Mouse (Mus musculus) E14TG2a.4 (cell line): ENCODE measurements around the gene 5530401A14Rik.

Experiments
- CTCF ChIP-seq: conservative IDR thresholded peaks from 2 replicates; pipeline ENCODE4 v1.5.1; 2014; ENCODE audit warnings: low read length
- NANOG ChIP-seq: IDR thresholded peaks from 2 replicates; pipeline ENCODE4 v1.6.1; 2014; ENCODE audit warnings: borderline replicate concordance, low read length, mixed read lengths
- POU5F1 ChIP-seq: IDR thresholded peaks from 2 replicates; pipeline ENCODE4 v1.6.1; 2014; ENCODE audit warnings: low read length, borderline replicate concordance

DNA sequence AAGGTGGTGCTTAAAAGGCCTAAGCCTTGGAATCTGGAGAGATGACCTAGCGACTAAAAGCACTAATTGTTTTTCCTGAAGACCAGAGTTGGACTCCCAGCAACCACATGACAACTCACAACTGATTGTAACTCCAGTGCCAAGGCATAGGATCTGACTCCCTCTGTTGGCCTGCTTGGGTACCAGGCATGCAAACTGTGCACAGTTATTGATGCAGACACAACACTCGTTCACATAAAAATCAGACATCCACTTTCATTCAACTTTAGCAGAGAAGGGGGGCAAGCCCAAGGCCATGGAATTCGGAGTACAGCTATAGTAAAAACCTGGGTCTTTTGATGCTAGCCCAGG is 14.8 kb upstream of the 5530401A14Rik start:
- TF ChIP-seq CTCF (no peak), NANOG (no peak), POU5F1 (no peak)
